Mouse (Mus musculus) CD8-positive naive resting alpha-beta T cell, adult 2 months (primary cell): ENCODE measurements around the gene R3hdm4.

Experiments used
- DNase-seq, 2 experiments: peaks; one replicate each; pipeline ENCODE4 v3.0.0; 2022; ENCODE audit warnings: low read depth in 2 of 2, low spot score in 2 of 2

The R3hdm4 gene

GRCm38 (mm10) chr10:79920958-79921535 lies at the start of gene R3hdm4:
R3hdm4 (minus strand) TSS chr10:79921208.
- no peak for DNase-seq

- DNase-seq, result no peak
Observed at GRCm38 (mm10) chr10:79970415-79971182, 49.6 kb upstream of the R3hdm4 start, which contains the start of gene Grin3b. Grin3b (plus strand) TSS chr10:79970715.

- no peak for DNase-seq
Observed at GRCm38 (mm10) chr10:79969124-79969568, 48.1 kb upstream of the R3hdm4 start.

- no peak for DNase-seq
Observed at GRCm38 (mm10) chr10:79968181-79968580, 47.2 kb upstream of the R3hdm4 start.

GRCm38 (mm10) chr10:79966886-79967400 lies 45.9 kb upstream of the R3hdm4 start:
- DNase-seq, result no peak

GRCm38 (mm10) chr10:79965325-79965724 lies 44.3 kb upstream of the R3hdm4 start:
- DNase-seq, result no peak

GRCm38 (mm10) chr10:79964727-79965126 lies 43.7 kb upstream of the R3hdm4 start:
- DNase-seq, result no peak

- no peak for DNase-seq
Observed at GRCm38 (mm10) chr10:79960671-79961294, 39.8 kb upstream of the R3hdm4 start.

- peak; percentile 100 for DNase-seq
Observed at GRCm38 (mm10) chr10:79959847-79960601, 39.0 kb upstream of the R3hdm4 start, which contains the start of gene Wdr18. Wdr18 (plus strand) TSS chr10:79960152.

- peak in 1 of 2 experiments; percentile 29 for DNase-seq
Observed at GRCm38 (mm10) chr10:79959412-79959811, 38.4 kb upstream of the R3hdm4 start.

- peak; percentile 68 to 76 for DNase-seq
Observed at GRCm38 (mm10) chr10:79958140-79958816, 37.3 kb upstream of the R3hdm4 start.

GRCm38 (mm10) chr10:79956643-79957154 lies 35.7 kb upstream of the R3hdm4 start:
- no peak for DNase-seq

- no peak for DNase-seq
Observed at GRCm38 (mm10) chr10:79955691-79956090, 34.7 kb upstream of the R3hdm4 start.

- DNase-seq, result peak in 1 of 2 experiments; percentile 11
Observed at GRCm38 (mm10) chr10:79953946-79954345, 32.9 kb upstream of the R3hdm4 start.

GRCm38 (mm10) chr10:79950661-79951060 lies 29.7 kb upstream of the R3hdm4 start:
- DNase-seq, result no peak

- DNase-seq, result no peak
Observed at GRCm38 (mm10) chr10:79949873-79950272, 28.9 kb upstream of the R3hdm4 start.

GRCm38 (mm10) chr10:79947502-79947901 lies 26.5 kb upstream of the R3hdm4 start:
- no peak for DNase-seq

- DNase-seq, result no peak
Observed at GRCm38 (mm10) chr10:79946752-79947322, 25.8 kb upstream of the R3hdm4 start.

- no peak for DNase-seq
Observed at GRCm38 (mm10) chr10:79945507-79946234, 24.7 kb upstream of the R3hdm4 start.
